Mouse (Mus musculus): ENCODE measurements at regions not wholly inside any gene's neighbourhood (a gene's known extent, or its start where the extent isn't known, plus 50 kb on each side); places are given as distances from the start of the nearest gene placed in this dataset.

DNA sequence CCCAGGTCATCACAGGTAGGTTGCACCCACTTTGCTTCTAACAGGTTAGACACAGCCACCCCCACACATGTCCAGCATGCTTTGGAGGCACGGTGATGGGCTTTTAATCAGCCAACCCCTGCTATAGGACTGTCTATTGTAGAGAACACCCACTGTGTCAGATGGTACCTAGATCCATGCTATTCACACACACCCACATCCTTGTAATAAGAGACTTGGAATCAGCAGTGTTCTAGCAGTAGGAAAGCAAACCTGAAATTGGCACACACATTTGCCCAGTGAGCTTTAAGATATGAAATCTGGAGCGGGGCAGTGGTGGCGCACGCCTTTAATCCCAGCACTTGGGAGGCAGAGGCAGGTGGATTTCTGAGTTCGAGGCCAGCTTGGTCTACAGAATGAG is 113.9 kb upstream of the Rtl1 start:
- H3K36me3 ChIP-seq (replicated peaks; ENCODE audit: low read length): no peaks in the 10 kb centered on the region
- peak overlapping the region; percentile 10 for H3K4me3 ChIP-seq (replicated peaks)
- H3K4me1 ChIP-seq: no peaks in the 10 kb centered on the region
- H3K27me3 ChIP-seq (replicated peaks): no peaks in the 10 kb centered on the region
- TF ChIP-seq GATA1 (IDR thresholded peaks at IDR 0.05; ENCODE audit: borderline replicate concordance, low read length) (no peak), FLI1 (IDR thresholded peaks at IDR 0.05; ENCODE audit: low read length) (no peak)
- H3K9me3 ChIP-seq: peaks cover 53% of the 10 kb centered on the region

DNA sequence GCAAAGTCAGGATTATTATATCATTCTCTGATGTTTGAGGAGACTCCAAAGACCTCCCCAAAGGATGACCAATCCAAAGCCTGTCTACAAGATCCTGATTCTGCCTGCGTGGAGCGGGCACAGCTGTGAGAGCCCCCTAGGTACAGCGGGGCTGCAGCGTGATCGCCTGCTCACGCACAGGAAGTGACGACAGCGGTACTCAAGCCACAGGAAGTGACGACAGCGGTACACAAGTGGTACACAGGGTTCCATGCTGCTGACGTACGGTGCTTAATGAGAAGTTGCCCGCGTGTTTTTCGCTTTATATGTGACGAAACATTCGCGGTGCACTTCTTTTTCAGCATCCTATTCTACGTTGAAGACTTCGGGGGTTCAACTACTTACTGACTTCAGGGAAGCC is 116.9 kb upstream of the Rtl1 start:
- peak overlapping the region; percentile 6 for H3K4me3 ChIP-seq (replicated peaks)
- H3K4me1 ChIP-seq: no peaks in the 10 kb centered on the region
- H3K9me3 ChIP-seq: peaks cover 31% of the 10 kb centered on the region
- TF ChIP-seq GATA1 (IDR thresholded peaks at IDR 0.05; ENCODE audit: borderline replicate concordance, low read length): no peak
- TF ChIP-seq FLI1 (IDR thresholded peaks at IDR 0.05; ENCODE audit: low read length): no peak
- no peaks in the 10 kb centered on the region for H3K27me3 ChIP-seq (replicated peaks)
- no peaks in the 10 kb centered on the region for H3K36me3 ChIP-seq (replicated peaks; ENCODE audit: low read length)

- peaks cover 20% of the 10 kb centered on the region for H3K9me3 ChIP-seq
- no peaks in the 10 kb centered on the region for H3K27me3 ChIP-seq (replicated peaks)
These were observed 117.9 kb upstream of the Rtl1 start for GRCm38 (mm10) chr12:109718036-109718435.

DNA sequence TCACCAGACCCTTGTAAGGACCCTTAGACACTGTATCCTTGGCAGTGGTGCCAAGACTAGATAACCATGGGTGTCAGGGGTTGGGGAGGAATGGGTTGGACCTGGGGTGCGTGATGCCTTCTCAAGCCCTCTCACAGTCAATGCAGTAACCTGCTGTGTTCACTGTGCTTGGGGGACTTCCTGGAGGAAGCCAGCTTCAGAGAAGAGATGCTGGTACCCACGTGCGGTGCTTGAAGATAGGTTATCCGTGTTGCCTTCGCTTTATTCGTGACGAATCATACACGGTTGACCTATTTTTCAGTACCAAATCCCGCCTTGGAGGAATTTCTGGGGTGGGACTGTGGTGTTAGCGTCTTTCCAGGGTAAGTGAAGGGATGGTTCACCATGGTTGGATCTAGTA is 138.1 kb upstream of the Rtl1 start:
- Histone ChIP-seq H3K9me3 (peaks cover 3% of the 10 kb centered on the region; the same call in 1 of the 2 replicates), H3K27me3 (replicated peaks) (no peaks in the 10 kb centered on the region), H3K36me3 (replicated peaks; ENCODE audit: low read length) (no peaks in the 10 kb centered on the region), H3K4me3 (replicated peaks) (no peak overlapping the region), H3K4me1 (no peaks in the 10 kb centered on the region)
- no peak for TF ChIP-seq GATA1 (IDR thresholded peaks at IDR 0.05; ENCODE audit: borderline replicate concordance, low read length)
- no peak for TF ChIP-seq FLI1 (IDR thresholded peaks at IDR 0.05; ENCODE audit: low read length)

More at GRCm38 (mm10) chr12:109718036-109718435, 117.9 kb upstream of the Rtl1 start:
- no peak for TF ChIP-seq FLI1 (IDR thresholded peaks at IDR 0.05; ENCODE audit: low read length)
- no peak for TF ChIP-seq GATA1 (IDR thresholded peaks at IDR 0.05; ENCODE audit: borderline replicate concordance, low read length)
- Histone ChIP-seq H3K4me1 (no peaks in the 10 kb centered on the region), H3K4me3 (replicated peaks) (no peak overlapping the region), H3K36me3 (replicated peaks; ENCODE audit: low read length) (no peaks in the 10 kb centered on the region)

GRCm38 (mm10) chr12:109738911-109739310 is 138.8 kb upstream of the Rtl1 start:
- TF ChIP-seq GATA1 (IDR thresholded peaks at IDR 0.05; ENCODE audit: borderline replicate concordance, low read length): no peak
- TF ChIP-seq FLI1 (IDR thresholded peaks at IDR 0.05; ENCODE audit: low read length): no peak
- H3K9me3 ChIP-seq: no peaks in the 10 kb centered on the region; the same call in 1 of the 2 replicates
- no peaks in the 10 kb centered on the region for H3K4me1 ChIP-seq
- no peak overlapping the region for H3K4me3 ChIP-seq (replicated peaks)
- H3K36me3 ChIP-seq (replicated peaks; ENCODE audit: low read length): no peaks in the 10 kb centered on the region
- no peaks in the 10 kb centered on the region for H3K27me3 ChIP-seq (replicated peaks)

DNA sequence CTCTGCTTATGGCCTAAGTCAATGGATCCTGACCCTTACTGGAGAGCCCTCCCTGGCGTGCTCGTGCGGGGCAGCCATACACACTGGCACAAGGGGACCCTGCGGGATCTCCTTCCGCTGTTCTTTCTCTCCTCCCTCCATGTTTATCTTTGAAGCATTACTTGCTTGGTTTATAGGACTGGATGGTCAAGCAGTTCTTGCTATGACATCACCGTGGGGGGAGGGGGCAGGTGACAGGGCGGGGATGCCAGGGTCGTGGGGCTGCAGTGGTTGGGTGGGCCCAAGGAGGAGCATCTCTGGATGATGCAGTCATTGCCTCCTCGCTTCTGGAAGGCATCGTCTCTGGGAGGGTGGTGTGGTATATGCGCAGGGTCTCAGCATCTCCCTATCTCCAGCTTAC is 142.4 kb upstream of the Rtl1 start:
- TF ChIP-seq FLI1 (IDR thresholded peaks at IDR 0.05; ENCODE audit: low read length) (no peak), GATA1 (IDR thresholded peaks at IDR 0.05; ENCODE audit: borderline replicate concordance, low read length) (no peak)
- Histone ChIP-seq H3K27me3 (replicated peaks) (no peaks in the 10 kb centered on the region), H3K4me3 (replicated peaks) (no peak overlapping the region), H3K9me3 (no peaks in the 10 kb centered on the region; the same call in 1 of the 2 replicates), H3K4me1 (no peaks in the 10 kb centered on the region), H3K36me3 (replicated peaks; ENCODE audit: low read length) (no peaks in the 10 kb centered on the region)

DNA sequence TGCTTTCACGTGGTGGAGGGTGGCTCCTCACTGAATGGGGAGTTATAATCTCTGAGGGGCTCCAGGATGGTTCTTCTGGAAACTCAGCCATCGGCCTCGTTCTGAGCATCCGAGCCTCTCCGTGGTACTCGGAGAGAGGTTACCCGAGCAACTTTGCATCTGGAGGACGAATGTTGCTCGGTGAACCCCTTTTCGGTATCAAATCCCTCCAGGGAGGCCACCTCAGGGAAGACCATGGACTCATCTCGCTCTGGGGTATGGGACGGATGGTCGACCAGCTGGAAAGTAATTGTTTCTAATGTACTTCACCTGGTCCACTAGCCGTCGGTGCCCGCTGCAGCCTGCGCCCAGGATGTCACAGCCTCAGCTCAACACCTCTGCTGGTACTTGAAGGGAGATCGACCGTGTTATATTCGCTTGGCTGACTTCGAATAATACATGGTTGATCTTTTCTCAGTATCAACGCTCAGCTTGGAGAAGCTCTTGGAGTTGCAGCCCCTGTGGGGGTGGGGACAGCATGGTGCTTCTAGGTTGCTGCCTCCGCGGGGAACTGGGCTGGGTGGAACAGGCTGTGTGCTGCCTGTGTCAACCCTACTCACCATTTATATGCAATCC is 143.0 kb upstream of the Rtl1 start:
- Histone ChIP-seq H3K36me3 (replicated peaks; ENCODE audit: low read length) (no peaks in the 10 kb centered on the region), H3K9me3 (no peaks in the 10 kb centered on the region; the same call in 1 of the 2 replicates)

DNA sequence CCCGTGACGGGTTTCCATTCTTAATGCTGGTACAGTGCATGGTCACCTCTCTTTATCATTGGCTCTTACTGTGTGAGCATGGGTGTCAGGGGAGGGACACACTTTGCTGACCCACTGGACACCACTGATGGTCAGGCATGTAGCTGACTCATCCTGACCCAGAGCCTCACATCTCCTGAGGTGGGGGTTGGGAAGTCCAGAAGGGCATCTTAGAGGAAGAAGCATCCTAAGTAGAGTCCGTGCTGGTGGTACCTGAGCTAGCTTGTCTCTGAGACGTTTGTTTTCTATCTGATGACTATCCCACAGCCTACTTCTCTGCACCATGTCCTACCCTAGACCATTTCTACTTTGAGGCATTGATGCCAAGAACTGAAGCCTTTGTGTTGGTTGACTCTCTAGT is 144.1 kb upstream of the Rtl1 start:
- H3K4me3 ChIP-seq (replicated peaks): no peak overlapping the region
- peaks cover 3% of the 10 kb centered on the region for H3K27me3 ChIP-seq (replicated peaks)
- no peaks in the 10 kb centered on the region for H3K4me1 ChIP-seq
- no peaks in the 10 kb centered on the region; the same call in 1 of the 2 replicates for H3K9me3 ChIP-seq
- H3K36me3 ChIP-seq (replicated peaks; ENCODE audit: low read length): no peaks in the 10 kb centered on the region
- no peak for TF ChIP-seq GATA1 (IDR thresholded peaks at IDR 0.05; ENCODE audit: borderline replicate concordance, low read length)
- TF ChIP-seq FLI1 (IDR thresholded peaks at IDR 0.05; ENCODE audit: low read length): no peak

More for the DNA sequence above, 143.0 kb upstream of the Rtl1 start:
- Histone ChIP-seq H3K27me3 (replicated peaks) (peaks cover 3% of the 10 kb centered on the region), H3K4me1 (no peaks in the 10 kb centered on the region), H3K4me3 (replicated peaks) (no peak overlapping the region)
- TF ChIP-seq FLI1 (IDR thresholded peaks at IDR 0.05; ENCODE audit: low read length): no peak

GRCm38 (mm10) chr12:109745731-109746484 is 145.8 kb upstream of the Rtl1 start:
- no peak for TF ChIP-seq FLI1 (IDR thresholded peaks at IDR 0.05; ENCODE audit: low read length)
- no peak for TF ChIP-seq GATA1 (IDR thresholded peaks at IDR 0.05; ENCODE audit: borderline replicate concordance, low read length)
- Histone ChIP-seq H3K4me1 (peaks cover 6% of the 10 kb centered on the region; the same call in 1 of the 2 replicates), H3K36me3 (replicated peaks; ENCODE audit: low read length) (no peaks in the 10 kb centered on the region), H3K27me3 (replicated peaks) (peaks cover 6% of the 10 kb centered on the region), H3K4me3 (replicated peaks) (no peak overlapping the region), H3K9me3 (no peaks in the 10 kb centered on the region; the same call in 1 of the 2 replicates)

GRCm38 (mm10) chr12:109747201-109747600 is 147.1 kb upstream of the Rtl1 start:
- Histone ChIP-seq H3K9me3 (no peaks in the 10 kb centered on the region; the same call in 1 of the 2 replicates), H3K4me1 (peaks cover 6% of the 10 kb centered on the region; the same call in 1 of the 2 replicates), H3K36me3 (replicated peaks; ENCODE audit: low read length) (no peaks in the 10 kb centered on the region), H3K27me3 (replicated peaks) (peaks cover 6% of the 10 kb centered on the region), H3K4me3 (replicated peaks) (no peak overlapping the region)
- TF ChIP-seq FLI1 (IDR thresholded peaks at IDR 0.05; ENCODE audit: low read length) (no peak), GATA1 (IDR thresholded peaks at IDR 0.05; ENCODE audit: borderline replicate concordance, low read length) (no peak)
